Mouse (Mus musculus) megakaryocyte, adult 5-6 weeks (primary cell): Measurements from ENCODE around the gene Paxip1. TPM values are rescaled to one million over a fixed set of nuclear protein-coding genes. Genes with fewer than 3 reads are reported as not detected.

Experiments
- ATAC-seq: 2 replicates; pipeline ENCODE4 v1.8.0; 2016; ENCODE audit warnings: mild to moderate bottlenecking, inconsistent platforms; ENCODE audit not compliant: poor library complexity, severe bottlenecking
- total RNA-seq, 2 experiments: library from RNA; stranded (forward) in 1 of 2; stranded (reverse) in 1 of 2; fragments of 153-499, 151-499 nt in 1 of 2; fragments of 221-1000, 200-1000 nt in 1 of 2; gene quantifications; 2 replicates each; pipeline versions ENCODE4 v1.2.3 to v1.2.4; 2015 to 2017

The Paxip1 gene
- total RNA-seq, 2 experiments from 2014 or later: 23.9 to 29.6 TPM

DNA sequence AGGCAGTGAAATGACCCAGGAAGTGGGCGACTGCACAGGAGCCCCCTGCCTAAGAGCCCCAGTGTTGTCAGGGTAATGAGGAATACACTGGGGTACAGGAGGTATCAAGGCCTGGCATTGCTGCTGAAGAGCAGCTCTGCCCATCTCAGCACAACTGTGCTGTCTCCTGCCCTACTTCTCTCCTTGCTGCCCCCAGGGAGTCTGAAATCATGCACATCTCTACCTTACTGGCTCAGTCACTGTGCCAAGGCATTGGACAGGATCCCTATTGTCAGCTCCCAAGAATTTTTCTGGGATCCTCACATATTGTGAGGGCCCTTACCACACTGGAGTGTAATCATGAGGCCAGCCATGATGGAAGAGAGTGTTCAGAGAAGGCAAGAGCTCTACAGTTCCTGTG, 60.1 kb downstream of the Paxip1 start:
- no peak for ATAC-seq

DNA sequence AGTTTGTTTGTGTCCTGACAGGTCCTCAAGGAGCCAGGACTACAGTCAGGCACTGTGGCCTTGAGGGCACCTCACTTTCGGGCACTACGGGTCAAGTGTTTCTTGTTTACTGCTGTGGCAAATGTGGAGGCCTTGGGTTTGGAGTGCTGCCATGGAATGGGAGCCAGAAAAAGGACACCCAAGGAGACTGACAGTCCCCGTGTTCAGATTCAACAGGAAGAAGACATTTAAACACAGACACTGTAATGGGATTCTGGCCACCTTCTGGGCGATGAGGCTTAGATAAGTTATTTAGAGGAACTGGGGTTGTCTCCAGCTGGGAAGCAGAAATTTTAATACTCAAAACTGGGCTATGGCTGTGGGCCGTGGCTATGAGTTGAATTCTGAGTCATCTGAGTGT, 60.8 kb downstream of the Paxip1 start:
- no peak for ATAC-seq

DNA sequence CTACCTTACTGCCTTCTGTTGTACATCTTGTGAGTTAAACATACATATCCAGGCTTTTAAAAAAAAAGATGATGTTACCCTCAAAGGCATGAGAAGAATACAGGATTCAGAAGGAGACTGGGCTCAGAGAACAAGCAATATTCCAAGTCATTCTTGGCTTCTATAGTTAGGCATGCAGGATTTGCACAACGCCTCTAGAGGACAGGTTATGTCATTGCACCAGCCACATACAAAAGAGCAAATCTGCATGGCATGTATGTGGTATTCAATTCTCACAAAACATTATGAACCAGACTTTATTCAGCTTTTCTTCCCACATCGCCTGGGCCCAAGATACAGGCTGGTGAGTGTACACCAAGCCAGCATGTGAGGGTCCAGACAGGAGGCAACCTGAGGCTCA, 67.0 kb downstream of the Paxip1 start:
- no peak for ATAC-seq

DNA sequence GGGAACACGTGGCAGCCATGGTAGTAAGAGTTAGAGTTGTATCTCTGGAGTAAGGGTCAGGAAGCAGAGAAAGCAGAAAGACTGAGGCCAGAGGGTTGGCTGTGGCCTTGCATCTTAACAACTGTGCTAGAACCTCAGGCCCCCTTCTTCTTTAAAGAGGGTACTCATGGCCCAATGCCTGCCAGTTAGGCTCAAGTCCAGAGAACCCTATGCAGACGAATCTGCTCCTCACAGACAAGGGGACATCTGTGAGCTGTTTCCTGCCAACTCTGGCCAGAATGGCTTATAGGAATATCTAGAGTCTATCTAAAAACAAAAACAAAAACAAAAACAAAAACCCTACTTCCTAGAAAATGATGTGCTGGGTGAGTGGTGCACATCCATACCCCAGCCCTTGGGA, 72.2 kb downstream of the Paxip1 start:
- ATAC-seq: no peak

DNA sequence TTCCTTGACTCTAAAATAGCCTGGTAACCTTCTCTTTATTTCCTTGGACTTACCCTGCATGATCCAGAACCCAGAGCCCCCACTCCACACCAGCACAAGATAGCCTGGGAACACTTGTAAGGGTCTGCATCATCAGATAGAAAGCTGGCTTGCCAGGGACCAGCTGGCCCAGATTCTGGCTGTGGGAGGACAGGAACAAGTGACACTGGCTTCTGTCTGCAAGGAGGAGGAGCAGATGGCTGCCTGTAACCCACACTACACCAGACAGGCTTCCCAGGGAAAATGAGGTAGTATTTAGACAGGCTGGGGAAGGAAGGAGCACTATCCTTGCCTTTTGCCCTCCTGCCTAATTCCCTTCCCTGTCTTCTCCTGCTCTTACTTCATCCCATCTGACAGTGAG, 74.2 kb downstream of the Paxip1 start:
- ATAC-seq: no peak

DNA sequence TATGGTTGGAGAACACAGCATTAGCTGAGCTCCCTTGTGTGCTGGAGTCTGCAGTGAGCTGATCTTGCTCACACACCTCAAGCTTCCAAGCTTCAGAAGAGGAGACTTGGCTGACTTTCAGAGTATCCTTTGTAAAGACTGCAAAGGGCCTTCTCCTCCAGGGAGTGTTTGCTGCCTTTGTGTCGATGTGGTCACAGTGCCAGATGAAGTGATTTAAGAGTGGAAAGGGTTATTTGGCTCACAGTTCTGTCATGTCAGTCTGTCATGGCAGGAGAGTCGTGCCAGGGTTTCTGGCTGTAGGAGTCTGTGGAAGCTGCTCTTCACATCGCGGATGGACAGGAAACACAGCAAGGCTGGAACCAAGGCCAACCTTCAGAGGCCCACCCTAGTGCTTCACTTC, 75.5 kb downstream of the Paxip1 start:
- no peak for ATAC-seq

DNA sequence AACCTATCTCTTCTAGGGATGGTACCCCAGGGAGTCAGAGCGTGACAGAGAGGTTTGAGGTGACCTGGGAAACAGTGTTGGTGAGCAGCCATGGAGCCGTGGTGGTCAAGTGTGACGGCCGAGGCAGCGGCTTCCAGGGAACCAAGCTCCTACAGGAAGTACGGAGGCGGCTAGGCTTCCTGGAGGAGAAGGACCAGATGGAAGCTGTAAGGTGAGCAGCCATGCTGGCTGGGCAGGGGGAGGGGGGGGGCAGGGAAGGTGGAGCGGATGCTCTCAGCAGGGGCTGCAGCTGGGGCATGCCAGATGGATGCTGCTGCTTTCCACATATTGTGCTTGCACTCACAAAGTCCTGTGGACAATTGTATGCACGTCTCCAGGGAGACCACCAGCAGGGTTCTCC, 77.1 kb downstream of the Paxip1 start:
- no peak for ATAC-seq

DNA sequence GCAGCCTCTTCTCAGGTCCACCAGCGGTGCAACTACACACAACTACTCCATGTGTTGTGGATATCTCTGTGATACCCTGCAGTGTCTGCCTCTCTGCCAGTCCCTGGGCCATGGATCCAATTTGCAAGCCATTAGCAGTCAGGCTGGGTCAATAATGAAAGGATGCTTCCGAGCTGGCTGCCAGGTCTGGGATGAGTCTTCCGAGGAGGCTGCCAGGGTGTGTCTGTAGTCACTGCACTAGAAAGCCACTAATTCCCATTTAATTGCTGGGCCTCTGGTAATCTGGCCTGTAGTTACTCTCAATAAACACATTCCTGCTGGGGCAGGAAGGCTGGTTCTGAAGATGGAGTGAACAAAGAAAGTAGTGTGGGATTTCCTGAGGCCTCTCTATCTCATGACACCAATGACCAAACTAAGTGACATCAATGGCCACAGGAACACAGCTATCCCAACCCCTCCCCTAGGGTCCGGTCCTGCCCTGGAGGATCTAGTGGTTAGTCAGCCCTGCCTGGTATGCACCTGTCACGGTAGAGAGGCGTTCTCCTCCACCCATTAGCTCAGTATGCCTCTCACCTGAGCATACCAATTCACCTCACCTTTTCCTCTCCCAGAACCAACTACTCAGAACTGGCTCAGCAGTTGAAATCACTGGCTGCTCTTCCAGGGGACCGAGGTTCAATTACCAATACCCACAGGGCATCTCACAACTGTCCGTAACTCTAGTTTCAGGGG, 79.9 kb downstream of the Paxip1 start:
- no peak for ATAC-seq

DNA sequence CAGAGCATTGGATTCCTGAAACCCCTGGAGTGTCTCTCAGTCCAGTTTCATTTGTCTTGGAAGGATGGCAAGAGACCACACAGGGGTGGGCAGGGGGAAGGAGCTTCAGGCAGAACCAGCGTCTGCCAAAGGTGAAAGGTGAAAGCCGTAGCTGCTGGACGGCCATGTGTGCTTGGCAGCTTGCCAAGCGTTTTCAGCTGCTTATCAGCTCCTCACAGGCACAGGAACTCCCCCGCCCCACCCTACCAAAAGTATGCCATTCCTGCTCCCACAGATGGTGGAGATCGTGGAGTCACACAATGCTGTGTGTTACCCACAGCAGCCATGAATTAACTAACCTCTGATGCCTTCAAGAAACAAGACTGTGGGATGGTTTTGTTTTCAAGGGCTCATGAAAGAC, 83.3 kb downstream of the Paxip1 start:
- ATAC-seq: no peak

DNA sequence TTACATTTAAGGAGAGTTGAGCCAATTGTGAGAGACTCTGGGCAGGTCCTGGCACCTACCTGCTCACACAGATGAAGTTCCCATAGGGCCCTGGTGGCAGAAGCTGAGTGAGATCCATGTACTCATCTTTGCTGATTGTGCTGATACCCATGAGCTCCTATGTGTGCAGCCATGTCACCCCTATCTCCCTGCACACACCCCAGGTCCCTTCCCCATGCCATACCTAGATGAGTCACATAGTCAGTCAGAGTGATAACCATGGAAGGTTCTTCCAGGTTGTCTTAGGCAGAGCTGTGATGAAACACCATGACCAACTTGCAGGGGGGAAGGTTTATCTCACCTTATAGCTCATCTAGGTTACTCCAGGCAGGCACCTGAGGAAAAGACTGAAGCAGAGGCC, 84.2 kb downstream of the Paxip1 start:
- ATAC-seq: no peak

DNA sequence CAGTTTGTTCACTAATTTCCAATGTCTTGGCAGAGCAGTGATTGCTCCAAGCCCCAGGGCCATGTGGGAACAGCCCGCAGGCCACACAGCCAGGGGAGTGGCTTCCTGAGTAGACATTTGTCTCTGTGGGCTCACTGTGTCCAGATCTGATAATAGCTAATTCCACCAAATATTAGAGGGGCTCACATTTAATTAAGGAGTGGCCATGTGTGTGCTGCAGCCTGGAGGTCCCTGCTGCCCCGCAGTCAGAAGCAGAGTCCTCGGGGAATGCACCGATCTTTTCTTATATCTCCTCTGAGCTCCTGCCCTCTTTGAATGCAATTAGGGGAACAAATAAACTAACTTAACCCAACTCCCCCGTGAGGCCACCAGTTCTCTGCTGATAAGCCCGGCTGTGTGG, 84.9 kb downstream of the Paxip1 start:
- no peak for ATAC-seq

DNA sequence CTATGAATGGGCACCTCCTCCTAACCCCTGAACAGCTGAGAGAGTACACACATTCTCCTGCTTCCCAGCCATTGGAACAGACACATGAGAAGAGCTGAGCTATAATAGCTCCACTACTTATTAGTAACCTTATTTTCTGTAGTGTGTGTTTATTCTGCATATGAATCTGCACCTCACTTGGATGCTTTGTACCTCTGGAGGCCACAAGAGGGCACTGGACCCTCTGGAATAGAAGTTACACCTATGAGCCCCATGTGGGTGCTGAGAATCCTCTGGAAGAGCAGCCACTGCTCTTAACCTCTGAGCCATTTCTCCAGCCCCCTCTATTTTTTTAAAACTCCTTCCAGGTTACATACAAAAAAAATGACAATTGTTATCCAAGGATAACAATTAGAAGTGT, 86.5 kb downstream of the Paxip1 start:
- no peak for ATAC-seq

DNA sequence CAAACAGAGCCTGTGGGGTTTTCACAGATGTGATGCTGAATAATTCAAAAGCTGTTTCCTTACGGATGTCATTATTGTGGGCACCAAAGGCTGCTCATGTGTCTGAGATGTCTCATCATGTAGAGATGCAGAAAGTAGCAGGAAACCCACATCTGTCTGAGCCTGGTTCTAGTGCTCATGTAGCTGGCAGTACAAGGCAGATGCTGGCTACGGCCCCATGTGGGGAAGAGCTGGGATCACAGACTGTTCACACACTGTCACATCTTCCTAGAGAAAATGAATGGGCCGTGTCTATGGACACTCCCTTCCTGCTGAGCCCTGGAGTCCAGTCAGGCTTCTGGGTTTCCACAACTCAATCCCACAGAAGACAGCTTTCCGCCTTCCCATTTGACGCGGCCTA, 89.0 kb downstream of the Paxip1 start:
- no peak for ATAC-seq

Other genes with a start within 250 kb of the Paxip1 start
- gene Htr5a, start 50.5 kb upstream of the Paxip1 start, total RNA-seq (2015): not detected in 2 replicates
- not detected in 2 replicates for gene Htr5a, start 50.5 kb upstream of the Paxip1 start, total RNA-seq (2017)